Mouse (Mus musculus): ENCODE data around the gene Gls. TPM values are rescaled to one million over a fixed set of nuclear protein-coding genes. Genes with fewer than 3 reads are reported as not detected.

Gene Gls
- polyA plus RNA-seq, 1 experiment from 2014 or later, result 16.3 TPM

GRCm38 (mm10) chr1:52113666-52114069 lies 119.4 kb downstream of the Gls start:
- no peaks in the 10 kb centered on the region for H3K9me3 ChIP-seq (replicated peaks)
- peaks cover 15% of the 10 kb centered on the region for H3K4me1 ChIP-seq
- 0% methylated on average over 32 of the region's 32 CpGs for WGBS (ENCODE audit: insufficient replicate concordance)
- peak overlapping the region; percentile 66 for H3K4me3 ChIP-seq
- H3K9ac ChIP-seq, result peak overlapping the region; percentile 68
- H3K27me3 ChIP-seq (replicated peaks), result no peaks in the 10 kb centered on the region
- peak overlapping the region; percentile 68 for H3K27ac ChIP-seq
- peak; percentile 96 for ATAC-seq
- no peaks in the 10 kb centered on the region for H3K36me3 ChIP-seq
- H3K4me2 ChIP-seq, result peak overlapping the region; percentile 87

Other genes starting within 250 kb of the Gls start
- gene Stat4, start 246.1 kb downstream of the Gls start, polyA plus RNA-seq (2016; fragmentation: Nextera tagmentation; extraction: Ambion mirVana), result 2.1 and 2.5 TPM in 2 replicates
- 15.2 and 17.0 TPM in 2 replicates for gene Stat1, start 113.8 kb downstream of the Gls start, polyA plus RNA-seq (2016; fragmentation: Nextera tagmentation; extraction: Ambion mirVana)

Measured in liver, embryonic 12.5 days (tissue).